Mouse (Mus musculus): Measurements from ENCODE around the gene Cdk19. TPM values are rescaled to one million over a fixed set of nuclear protein-coding genes. Genes with fewer than 3 reads are reported as not detected.

Cdk19 gene
- polyA plus RNA-seq (2012; ENCODE audit: low replicate concordance): 21.9 and 33.3 TPM in 2 replicates

GRCm38 (mm10) chr10:40339351-40339964 is at the start of gene Cdk19:
Gene Cdk19, plus strand, starts transcription at chr10:40339564.

GRCm38 (mm10) chr10:40302140-40302985 is 37.0 kb upstream of the Cdk19 start, which contains the start of gene Amd1:
Gene Amd1, minus strand, starts transcription at chr10:40302186.

Other genes with a start within 250 kb of the Cdk19 start
- 6.9 and 11.7 TPM in 2 replicates for gene Slc16a10, start 197.3 kb upstream of the Cdk19 start, polyA plus RNA-seq (2012; ENCODE audit: low replicate concordance)
- 0.87 and 2.0 TPM in 2 replicates for gene Rpf2, start 92.5 kb upstream of the Cdk19 start, polyA plus RNA-seq (2012; ENCODE audit: low replicate concordance)
- gene Gtf3c6, start 81.5 kb upstream of the Cdk19 start, polyA plus RNA-seq (2012; ENCODE audit: low replicate concordance): 3.6 and 14.0 TPM in 2 replicates
- gene Amd1, start 37.4 kb upstream of the Cdk19 start, polyA plus RNA-seq (2012; ENCODE audit: low replicate concordance): 2.6 and 3.1 TPM in 2 replicates
- not detected in 2 replicates for gene Slc22a16, start 230.8 kb downstream of the Cdk19 start, polyA plus RNA-seq (2012; ENCODE audit: low replicate concordance)

All from hematopoietic multipotent progenitor cell, adult 10-12 weeks (in vitro differentiated cells).